Mouse (Mus musculus): ENCODE measurements at regions not wholly inside any gene's neighbourhood (a gene's known extent, or its start where the extent isn't known, plus 50 kb on each side); places are given as distances from the start of the nearest gene placed in this dataset.

GRCm38 (mm10) chr1:111355435-111355834 is 378.1 kb upstream of the Cdh19 start:
- H3K4me3 ChIP-seq (ENCODE audit: low read length) = no peak overlapping the region
- H3K27ac ChIP-seq (ENCODE audit: low read length) = no peak overlapping the region
- no peaks in the 10 kb centered on the region for H3K36me3 ChIP-seq (ENCODE audit: control insufficient read depth, insufficient read depth, low read length)
- no peaks in the 10 kb centered on the region for H3K27me3 ChIP-seq (ENCODE audit: control insufficient read depth, insufficient read depth, low read depth, low read length)
- H3K9ac ChIP-seq (ENCODE audit: low read length) = no peak overlapping the region
- no peaks in the 10 kb centered on the region for H3K4me1 ChIP-seq (replicated peaks; ENCODE audit: control insufficient read depth, insufficient read depth, low read length)
- no peaks in the 10 kb centered on the region for H3K9me3 ChIP-seq (ENCODE audit: control insufficient read depth, low read length)
- WGBS = 82% methylated on average over 1 of the region's 1 CpGs
- no peak for ATAC-seq (ENCODE audit: low read depth)
- no peak overlapping the region for H3K4me2 ChIP-seq (ENCODE audit: low read depth, low read length)

- Histone ChIP-seq H3K36me3 (ENCODE audit: control insufficient read depth, insufficient read depth, low read length) (no peaks in the 10 kb centered on the region), H3K9ac (ENCODE audit: low read length) (no peak overlapping the region), H3K27me3 (ENCODE audit: control insufficient read depth, insufficient read depth, low read depth, low read length) (no peaks in the 10 kb centered on the region), H3K4me2 (ENCODE audit: low read depth, low read length) (no peak overlapping the region), H3K27ac (ENCODE audit: low read length) (no peak overlapping the region), H3K4me3 (ENCODE audit: low read length) (no peak overlapping the region), H3K9me3 (ENCODE audit: control insufficient read depth, low read length) (no peaks in the 10 kb centered on the region), H3K4me1 (replicated peaks; ENCODE audit: control insufficient read depth, insufficient read depth, low read length) (no peaks in the 10 kb centered on the region)
- peak; percentile 88 for ATAC-seq (ENCODE audit: low read depth)
- 23% methylated on average over 2 of the region's 2 CpGs for WGBS
Observed at GRCm38 (mm10) chr1:111337927-111338326, 360.5 kb upstream of the Cdh19 start.

- no peak overlapping the region for H3K27ac ChIP-seq (ENCODE audit: low read length)
- WGBS = 90% methylated on average over 11 of the region's 11 CpGs
- no peak for ATAC-seq (ENCODE audit: low read depth)
- H3K36me3 ChIP-seq (ENCODE audit: control insufficient read depth, insufficient read depth, low read length) = no peaks in the 10 kb centered on the region
- H3K4me2 ChIP-seq (ENCODE audit: low read depth, low read length) = no peak overlapping the region
- H3K9ac ChIP-seq (ENCODE audit: low read length) = no peak overlapping the region
- no peaks in the 10 kb centered on the region for H3K9me3 ChIP-seq (ENCODE audit: control insufficient read depth, low read length)
- no peaks in the 10 kb centered on the region for H3K27me3 ChIP-seq (ENCODE audit: control insufficient read depth, insufficient read depth, low read depth, low read length)
- no peaks in the 10 kb centered on the region for H3K4me1 ChIP-seq (replicated peaks; ENCODE audit: control insufficient read depth, insufficient read depth, low read length)
- H3K4me3 ChIP-seq (ENCODE audit: low read length) = no peak overlapping the region
Observed at GRCm38 (mm10) chr1:111302268-111302667, 324.9 kb upstream of the Cdh19 start.

- WGBS = 41% methylated on average over 4 of the region's 4 CpGs
- Histone ChIP-seq H3K27ac (ENCODE audit: low read length) (no peak overlapping the region), H3K4me1 (replicated peaks; ENCODE audit: control insufficient read depth, insufficient read depth, low read length) (no peaks in the 10 kb centered on the region), H3K4me2 (ENCODE audit: low read depth, low read length) (no peak overlapping the region), H3K9me3 (ENCODE audit: control insufficient read depth, low read length) (no peaks in the 10 kb centered on the region; the same call in 1 of the 2 replicates), H3K36me3 (ENCODE audit: control insufficient read depth, insufficient read depth, low read length) (no peaks in the 10 kb centered on the region), H3K4me3 (ENCODE audit: low read length) (no peak overlapping the region), H3K9ac (ENCODE audit: low read length) (no peak overlapping the region), H3K27me3 (ENCODE audit: control insufficient read depth, insufficient read depth, low read depth, low read length) (no peaks in the 10 kb centered on the region)
- peak; percentile 68 for ATAC-seq (ENCODE audit: low read depth)
Observed at GRCm38 (mm10) chr1:111286385-111286784, 309.0 kb upstream of the Cdh19 start.

GRCm38 (mm10) chr1:111285916-111286315 is 308.5 kb upstream of the Cdh19 start:
- no peaks in the 10 kb centered on the region for H3K4me1 ChIP-seq (replicated peaks; ENCODE audit: control insufficient read depth, insufficient read depth, low read length)
- no peaks in the 10 kb centered on the region; the same call in 1 of the 2 replicates for H3K9me3 ChIP-seq (ENCODE audit: control insufficient read depth, low read length)
- no peak overlapping the region for H3K27ac ChIP-seq (ENCODE audit: low read length)
- H3K36me3 ChIP-seq (ENCODE audit: control insufficient read depth, insufficient read depth, low read length) = no peaks in the 10 kb centered on the region
- no peak overlapping the region for H3K4me3 ChIP-seq (ENCODE audit: low read length)
- no peaks in the 10 kb centered on the region for H3K27me3 ChIP-seq (ENCODE audit: control insufficient read depth, insufficient read depth, low read depth, low read length)
- 77% methylated on average over 3 of the region's 3 CpGs for WGBS
- ATAC-seq (ENCODE audit: low read depth) = no peak
- H3K9ac ChIP-seq (ENCODE audit: low read length) = no peak overlapping the region
- H3K4me2 ChIP-seq (ENCODE audit: low read depth, low read length) = no peak overlapping the region

- H3K9me3 ChIP-seq (ENCODE audit: control insufficient read depth, low read length) = no peaks in the 10 kb centered on the region
- no peak overlapping the region for H3K9ac ChIP-seq (ENCODE audit: low read length)
- no peak for ATAC-seq (ENCODE audit: low read depth)
- H3K4me2 ChIP-seq (ENCODE audit: low read depth, low read length) = no peak overlapping the region
- no peak overlapping the region for H3K4me3 ChIP-seq (ENCODE audit: low read length)
- no peaks in the 10 kb centered on the region for H3K36me3 ChIP-seq (ENCODE audit: control insufficient read depth, insufficient read depth, low read length)
- no peak overlapping the region for H3K27ac ChIP-seq (ENCODE audit: low read length)
- H3K4me1 ChIP-seq (replicated peaks; ENCODE audit: control insufficient read depth, insufficient read depth, low read length) = no peaks in the 10 kb centered on the region
- H3K27me3 ChIP-seq (ENCODE audit: control insufficient read depth, insufficient read depth, low read depth, low read length) = no peaks in the 10 kb centered on the region
Observed at GRCm38 (mm10) chr1:111242814-111243213, 265.4 kb upstream of the Cdh19 start.

- Histone ChIP-seq H3K4me3 (ENCODE audit: low read length) (no peak overlapping the region), H3K9me3 (ENCODE audit: control insufficient read depth, low read length) (no peaks in the 10 kb centered on the region), H3K4me1 (replicated peaks; ENCODE audit: control insufficient read depth, insufficient read depth, low read length) (no peaks in the 10 kb centered on the region), H3K36me3 (ENCODE audit: control insufficient read depth, insufficient read depth, low read length) (no peaks in the 10 kb centered on the region), H3K4me2 (ENCODE audit: low read depth, low read length) (no peak overlapping the region), H3K9ac (ENCODE audit: low read length) (no peak overlapping the region), H3K27me3 (ENCODE audit: control insufficient read depth, insufficient read depth, low read depth, low read length) (no peaks in the 10 kb centered on the region), H3K27ac (ENCODE audit: low read length) (no peak overlapping the region)
- no peak for ATAC-seq (ENCODE audit: low read depth)
- 65% methylated on average over 1 of the region's 1 CpGs for WGBS
Observed at GRCm38 (mm10) chr1:111242344-111242743, 265.0 kb upstream of the Cdh19 start.
